Mouse (Mus musculus): ENCODE data around the gene Hjurp. TPM values are rescaled to one million over a fixed set of nuclear protein-coding genes. Genes with fewer than 3 reads are reported as not detected.

Hjurp gene
- polyA plus RNA-seq, 1 experiment from 2014 or later: 77.9 TPM

DNA sequence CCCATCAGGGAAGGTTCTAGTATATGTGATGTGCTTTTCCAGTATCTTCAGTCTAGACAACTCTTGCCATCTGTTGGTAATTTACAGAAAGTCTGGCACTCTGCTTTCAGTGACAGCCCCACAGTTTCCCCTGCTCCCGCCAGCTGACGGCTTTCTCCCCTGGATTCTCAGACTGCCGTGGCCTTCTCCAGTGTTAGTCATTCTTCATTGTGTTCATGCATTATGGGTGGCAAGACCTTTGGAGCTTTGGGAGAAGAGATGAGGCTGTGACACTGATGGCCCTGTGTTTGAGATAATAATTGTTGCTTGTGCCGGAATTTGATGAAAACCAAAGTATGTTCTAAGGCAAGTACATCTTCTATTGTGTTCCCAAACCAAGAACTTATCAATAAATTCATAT is 58.8 kb downstream of the Hjurp start:
- H3K36me3 ChIP-seq: no peaks in the 10 kb centered on the region
- peaks cover 43% of the 10 kb centered on the region for H3K9me3 ChIP-seq
- WGBS: 51% methylated on average over 4 of the region's 4 CpGs
- H3K4me1 ChIP-seq (replicated peaks): no peaks in the 10 kb centered on the region
- no peak overlapping the region for H3K4me3 ChIP-seq
- no peak overlapping the region for H3K4me2 ChIP-seq
- no peak overlapping the region for H3K9ac ChIP-seq
- H3K27ac ChIP-seq (replicated peaks): no peak overlapping the region
- H3K27me3 ChIP-seq: no peaks in the 10 kb centered on the region
- no peak for ATAC-seq (ENCODE audit: low FRiP score, low read depth)

GRCm38 (mm10) chr1:88218051-88218450 is 59.4 kb downstream of the Hjurp start:
- H3K27me3 ChIP-seq: no peaks in the 10 kb centered on the region
- H3K4me2 ChIP-seq: no peak overlapping the region
- ATAC-seq (ENCODE audit: low FRiP score, low read depth): no peak
- H3K4me1 ChIP-seq (replicated peaks): no peaks in the 10 kb centered on the region
- H3K9ac ChIP-seq: no peak overlapping the region
- WGBS: 76% methylated on average over 9 of the region's 9 CpGs
- no peaks in the 10 kb centered on the region for H3K36me3 ChIP-seq
- H3K4me3 ChIP-seq: no peak overlapping the region
- H3K9me3 ChIP-seq: peaks cover 48% of the 10 kb centered on the region
- H3K27ac ChIP-seq (replicated peaks): no peak overlapping the region

- WGBS: 37% methylated on average over 3 of the region's 3 CpGs
- H3K9me3 ChIP-seq: peaks cover 53% of the 10 kb centered on the region
- ATAC-seq (ENCODE audit: low FRiP score, low read depth): no peak
Observed at GRCm38 (mm10) chr1:88217576-88217975, 59.9 kb downstream of the Hjurp start.

DNA sequence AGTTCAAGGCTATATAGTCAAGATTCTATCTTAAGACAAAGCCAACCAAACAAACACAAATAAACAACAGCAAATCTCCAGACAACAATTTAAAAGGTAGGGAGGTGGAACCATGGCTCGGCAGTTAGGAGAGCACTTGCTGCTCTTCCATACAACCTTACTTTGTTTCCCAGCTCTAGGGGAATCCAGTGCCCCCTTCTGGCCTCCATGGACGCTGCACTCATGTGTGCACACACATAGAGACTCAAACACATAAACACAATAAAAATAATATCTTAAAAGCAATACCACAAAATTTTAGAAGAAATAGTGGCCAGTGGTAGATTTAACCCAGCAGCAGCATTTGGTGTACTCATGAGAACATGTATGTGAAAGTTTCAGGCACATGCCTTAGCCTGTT is 60.3 kb downstream of the Hjurp start:
- no peak overlapping the region for H3K9ac ChIP-seq
- no peaks in the 10 kb centered on the region for H3K4me1 ChIP-seq (replicated peaks)
- 61% methylated on average over 2 of the region's 2 CpGs for WGBS
- H3K27ac ChIP-seq (replicated peaks): no peak overlapping the region
- H3K4me3 ChIP-seq: no peak overlapping the region
- ATAC-seq (ENCODE audit: low FRiP score, low read depth): no peak
- H3K9me3 ChIP-seq: peaks cover 55% of the 10 kb centered on the region
- no peaks in the 10 kb centered on the region for H3K27me3 ChIP-seq
- no peak overlapping the region for H3K4me2 ChIP-seq
- no peaks in the 10 kb centered on the region for H3K36me3 ChIP-seq

More at GRCm38 (mm10) chr1:88217576-88217975, 59.9 kb downstream of the Hjurp start:
- H3K4me2 ChIP-seq: no peak overlapping the region
- H3K27ac ChIP-seq (replicated peaks): no peak overlapping the region
- H3K36me3 ChIP-seq: no peaks in the 10 kb centered on the region
- H3K4me3 ChIP-seq: no peak overlapping the region
- no peak overlapping the region for H3K9ac ChIP-seq
- no peaks in the 10 kb centered on the region for H3K27me3 ChIP-seq
- no peaks in the 10 kb centered on the region for H3K4me1 ChIP-seq (replicated peaks)

GRCm38 (mm10) chr1:88216551-88216950 is 60.9 kb downstream of the Hjurp start:
- H3K9me3 ChIP-seq: peaks cover 58% of the 10 kb centered on the region
- no peak for ATAC-seq (ENCODE audit: low FRiP score, low read depth)

GRCm38 (mm10) chr1:88215466-88216380 is 61.7 kb downstream of the Hjurp start:
- peaks cover 62% of the 10 kb centered on the region for H3K9me3 ChIP-seq
- WGBS: 73% methylated on average over 10 of the region's 10 CpGs
- ATAC-seq (ENCODE audit: low FRiP score, low read depth): no peak

More at GRCm38 (mm10) chr1:88216551-88216950, 60.9 kb downstream of the Hjurp start:
- WGBS: 60% methylated on average over 2 of the region's 2 CpGs
- Histone ChIP-seq H3K27ac (replicated peaks) (no peak overlapping the region), H3K4me1 (replicated peaks) (no peaks in the 10 kb centered on the region), H3K27me3 (no peaks in the 10 kb centered on the region), H3K9ac (no peak overlapping the region), H3K4me3 (no peak overlapping the region), H3K4me2 (no peak overlapping the region), H3K36me3 (no peaks in the 10 kb centered on the region)

DNA sequence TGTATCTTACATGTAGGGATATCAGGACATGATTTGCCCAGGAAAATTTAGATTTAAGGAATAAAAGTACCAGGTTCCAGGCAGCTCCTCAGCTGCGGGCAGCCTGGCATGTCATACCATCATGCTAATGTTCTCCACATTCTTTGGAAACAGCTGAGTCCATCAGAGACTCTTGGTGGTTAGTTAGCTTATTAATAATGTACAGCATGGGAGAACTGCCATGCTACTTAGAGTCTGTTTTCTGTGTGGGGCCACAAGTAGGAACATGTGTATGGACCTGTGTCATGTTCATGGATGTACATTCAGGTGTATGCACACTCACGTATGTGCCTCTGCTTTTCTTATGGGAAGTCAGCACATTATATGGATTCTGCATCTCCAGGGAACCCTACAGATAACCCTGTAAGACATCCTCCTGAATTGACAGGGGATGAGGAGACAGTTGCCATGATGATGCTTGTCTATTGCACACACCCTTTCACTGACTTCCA is 62.9 kb downstream of the Hjurp start:
- no peak overlapping the region for H3K4me3 ChIP-seq
- no peak overlapping the region for H3K9ac ChIP-seq
- no peak for ATAC-seq (ENCODE audit: low FRiP score, low read depth)
- no peak overlapping the region for H3K27ac ChIP-seq (replicated peaks)
- H3K36me3 ChIP-seq: no peaks in the 10 kb centered on the region
- H3K4me2 ChIP-seq: no peak overlapping the region
- no peaks in the 10 kb centered on the region for H3K27me3 ChIP-seq
- 87% methylated on average over 2 of the region's 2 CpGs for WGBS
- no peaks in the 10 kb centered on the region for H3K4me1 ChIP-seq (replicated peaks)
- H3K9me3 ChIP-seq: peaks cover 62% of the 10 kb centered on the region

More at GRCm38 (mm10) chr1:88215466-88216380, 61.7 kb downstream of the Hjurp start:
- Histone ChIP-seq H3K27ac (replicated peaks) (no peak overlapping the region), H3K9ac (no peak overlapping the region), H3K4me1 (replicated peaks) (no peaks in the 10 kb centered on the region), H3K4me3 (no peak overlapping the region), H3K4me2 (no peak overlapping the region), H3K36me3 (no peaks in the 10 kb centered on the region), H3K27me3 (no peaks in the 10 kb centered on the region)

- Histone ChIP-seq H3K9me3 (peaks cover 62% of the 10 kb centered on the region), H3K4me2 (no peak overlapping the region), H3K4me3 (no peak overlapping the region), H3K27ac (replicated peaks) (no peak overlapping the region), H3K27me3 (no peaks in the 10 kb centered on the region), H3K4me1 (replicated peaks) (no peaks in the 10 kb centered on the region), H3K9ac (no peak overlapping the region), H3K36me3 (no peaks in the 10 kb centered on the region)
- ATAC-seq (ENCODE audit: low FRiP score, low read depth): no peak
- 85% methylated on average over 2 of the region's 2 CpGs for WGBS
Observed at GRCm38 (mm10) chr1:88213766-88214461, 63.5 kb downstream of the Hjurp start.

- H3K4me1 ChIP-seq (replicated peaks): no peaks in the 10 kb centered on the region
- no peak overlapping the region for H3K27ac ChIP-seq (replicated peaks)
- no peak overlapping the region for H3K4me3 ChIP-seq
- H3K4me2 ChIP-seq: no peak overlapping the region
- WGBS: 73% methylated on average over 1 of the region's 1 CpGs
- ATAC-seq (ENCODE audit: low FRiP score, low read depth): no peak
- H3K9ac ChIP-seq: no peak overlapping the region
- peaks cover 62% of the 10 kb centered on the region for H3K9me3 ChIP-seq
- H3K36me3 ChIP-seq: no peaks in the 10 kb centered on the region
- no peaks in the 10 kb centered on the region for H3K27me3 ChIP-seq
Observed at GRCm38 (mm10) chr1:88213061-88213460, 64.4 kb downstream of the Hjurp start.

Other genes starting within 250 kb of the Hjurp start
- not detected in 2 replicates for gene Ugt1a10, start 222.2 kb downstream of the Hjurp start, polyA plus RNA-seq (2015; fragmentation: Nextera tagmentation; extraction: Ambion mirVana)
- not detected in 2 replicates for gene Ugt1a9, start 206.8 kb downstream of the Hjurp start, polyA plus RNA-seq (2015; fragmentation: Nextera tagmentation; extraction: Ambion mirVana)
- gene Ugt1a8, start 189.8 kb downstream of the Hjurp start, polyA plus RNA-seq (2015; fragmentation: Nextera tagmentation; extraction: Ambion mirVana): not detected in 2 replicates
- 1.2 and 1.5 TPM in 2 replicates for gene Ugt1a7c, start 182.6 kb downstream of the Hjurp start, polyA plus RNA-seq (2015; fragmentation: Nextera tagmentation; extraction: Ambion mirVana)
- 1.8 and 2.6 TPM in 2 replicates for gene Ugt1a6b, start 174.4 kb downstream of the Hjurp start, polyA plus RNA-seq (2015; fragmentation: Nextera tagmentation; extraction: Ambion mirVana)
- gene Ugt1a6a, start 142.8 kb downstream of the Hjurp start, polyA plus RNA-seq (2015; fragmentation: Nextera tagmentation; extraction: Ambion mirVana): 3.7 and 3.8 TPM in 2 replicates
- gene Ugt1a5, start 111.6 kb downstream of the Hjurp start, polyA plus RNA-seq (2015; fragmentation: Nextera tagmentation; extraction: Ambion mirVana): not detected in 2 replicates
- not detected in 2 replicates for gene Ugt1a2, start 77.0 kb downstream of the Hjurp start, polyA plus RNA-seq (2015; fragmentation: Nextera tagmentation; extraction: Ambion mirVana)
- gene Dnajb3, start 71.9 kb downstream of the Hjurp start, polyA plus RNA-seq (2015; fragmentation: Nextera tagmentation; extraction: Ambion mirVana): 13.2 and 13.5 TPM in 2 replicates
- gene Ugt1a1, start 65.7 kb downstream of the Hjurp start, polyA plus RNA-seq (2015; fragmentation: Nextera tagmentation; extraction: Ambion mirVana): not detected in 2 replicates
- gene Mroh2a, start 50.6 kb downstream of the Hjurp start, polyA plus RNA-seq (2015; fragmentation: Nextera tagmentation; extraction: Ambion mirVana): 0.57 and 0.76 TPM in 2 replicates
- gene Trpm8, start within 50 bp of the Hjurp start, polyA plus RNA-seq (2015; fragmentation: Nextera tagmentation; extraction: Ambion mirVana): 0.06 and 0.08 TPM in 2 replicates
- 0.17 and 0.44 TPM in 2 replicates for gene Spp2, start 129.3 kb upstream of the Hjurp start, polyA plus RNA-seq (2015; fragmentation: Nextera tagmentation; extraction: Ambion mirVana)
- not detected in 2 replicates for gene Glrp1, start 232.4 kb upstream of the Hjurp start, polyA plus RNA-seq (2015; fragmentation: Nextera tagmentation; extraction: Ambion mirVana)

All from hindbrain, embryonic 15.5 days (tissue).